Mouse (Mus musculus) liver, postnatal 0 days (tissue): ENCODE results near the gene Prdm10.

Experiments
- CTCF ChIP-seq: sonication (generic); IDR thresholded peaks from 2 replicates; pipeline ENCODE4 v1.5.1; 2016; ENCODE audit warnings: antibody characterized with exemption, low read depth
- EP300 ChIP-seq: IDR thresholded peaks from 2 replicates; pipeline ENCODE4 v1.6.1; 2016; ENCODE audit warnings: antibody characterized with exemption, low read depth, mild to moderate bottlenecking

GRCm38 (mm10) chr9:31254697-31255004 lies 25.7 kb upstream of the Prdm10 start:
- TF ChIP-seq CTCF (no peak), EP300 (peak; percentile 99)
